Mouse (Mus musculus): ENCODE results near the gene Mrps15.

DNA sequence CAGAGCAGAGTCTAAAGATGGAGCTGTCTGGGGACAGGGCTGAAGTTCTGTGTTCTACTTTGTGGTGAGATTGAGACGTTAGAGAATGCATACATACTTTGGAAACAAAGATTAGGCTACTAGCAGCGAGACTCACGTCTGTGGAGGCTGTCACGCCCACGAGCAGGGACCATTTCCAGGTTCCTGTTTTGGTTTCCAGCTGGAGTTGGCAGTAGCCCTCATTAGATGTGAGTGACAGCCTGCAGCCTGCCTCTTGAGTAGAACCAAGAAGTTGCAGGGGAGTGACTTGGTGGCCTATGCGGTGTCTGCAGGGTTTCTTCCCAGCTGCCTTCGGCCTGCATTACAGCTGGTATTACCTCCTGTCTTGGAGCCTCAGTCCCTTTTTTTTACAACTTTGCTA is 4.9 kb downstream of the Mrps15 start:
- no peak for TF ChIP-seq POLR2A (IDR thresholded peaks at IDR 0.05; ENCODE audit: insufficient read depth, low read length)
- TF ChIP-seq CTCF (IDR thresholded peaks at IDR 0.05; ENCODE audit: low read depth, low read length) = no peak

Data from ES-Bruce4 (cell line).